Mouse (Mus musculus): Measurements from ENCODE around the gene Srebf1. TPM values are rescaled to one million over a fixed set of nuclear protein-coding genes. Genes with fewer than 3 reads are reported as not detected.
A peak's percentile ranks its signal among the peaks of the same experiment; 100 is the strongest.

Srebf1 gene
- polyA plus RNA-seq, 1 experiment from 2014 or later: 64.5 TPM

DNA sequence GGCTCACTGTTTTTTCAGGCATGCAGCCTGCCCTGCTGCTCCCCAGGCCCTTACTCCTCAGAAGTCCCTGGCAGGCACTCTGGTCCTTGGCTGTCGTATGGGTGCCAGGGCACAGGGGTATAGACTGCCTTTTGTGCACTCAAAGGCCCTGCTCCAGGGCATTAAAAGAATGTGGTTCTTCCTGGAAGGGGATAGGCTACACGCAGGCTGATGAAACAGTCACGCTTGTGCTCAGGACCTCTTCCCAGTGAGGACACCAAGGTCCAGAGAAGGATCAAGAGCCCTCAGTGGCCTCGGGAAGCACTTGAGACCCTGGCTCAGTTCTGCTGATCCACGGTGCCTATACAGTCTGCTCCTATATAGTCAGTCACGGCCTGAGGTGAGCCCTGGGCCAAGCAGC is 9.1 kb downstream of the Srebf1 start:
- H3K4me2 ChIP-seq (replicated peaks): 0 out of 2 replicates have a peak overlapping the region, but pooled peaks have one; percentile 3
- no peak overlapping the region; the same call in 1 of the 2 replicates for H3K27ac ChIP-seq
- no peaks in the 10 kb centered on the region for H3K9me3 ChIP-seq
- 76% methylated on average over 6 of the region's 6 CpGs for WGBS
- H3K27me3 ChIP-seq: no peaks in the 10 kb centered on the region
- ATAC-seq (ENCODE audit: low FRiP score, low read depth): no peak
- peaks cover 72% of the 10 kb centered on the region for H3K4me1 ChIP-seq
- H3K9ac ChIP-seq: no peak overlapping the region
- H3K4me3 ChIP-seq: no peak overlapping the region
- H3K36me3 ChIP-seq: peaks cover 17% of the 10 kb centered on the region

DNA sequence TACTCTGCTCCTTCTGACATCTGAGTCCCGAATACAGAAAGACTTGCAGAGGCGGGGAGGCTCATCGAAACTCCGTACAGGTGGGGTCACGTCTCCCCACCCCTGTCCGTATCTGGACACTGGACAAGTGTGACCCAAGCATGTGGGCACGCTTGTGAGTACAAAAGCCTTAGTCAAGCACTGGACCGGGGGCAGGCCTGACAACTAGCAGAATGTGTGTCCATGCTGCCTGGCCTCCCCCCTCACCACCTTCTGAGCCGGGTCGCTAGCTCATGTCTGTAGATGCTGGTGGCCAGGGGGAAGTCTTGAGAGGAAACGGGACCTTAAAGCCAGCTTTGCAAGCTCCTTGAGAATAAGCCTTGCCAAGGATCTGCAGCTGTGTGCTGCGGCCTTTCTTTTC is 10.6 kb downstream of the Srebf1 start:
- no peaks in the 10 kb centered on the region for H3K27me3 ChIP-seq
- peak overlapping the region; percentile 84 for H3K4me2 ChIP-seq (replicated peaks)
- H3K4me3 ChIP-seq: no peak overlapping the region
- H3K36me3 ChIP-seq: peaks cover 16% of the 10 kb centered on the region
- no peak for ATAC-seq (ENCODE audit: low FRiP score, low read depth)
- peaks cover 82% of the 10 kb centered on the region for H3K4me1 ChIP-seq
- H3K9ac ChIP-seq: peak overlapping the region; percentile 31; the same call in 1 of the 2 replicates
- H3K27ac ChIP-seq: peak overlapping the region; percentile 87
- 52% methylated on average over 12 of the region's 12 CpGs for WGBS
- no peaks in the 10 kb centered on the region for H3K9me3 ChIP-seq

DNA sequence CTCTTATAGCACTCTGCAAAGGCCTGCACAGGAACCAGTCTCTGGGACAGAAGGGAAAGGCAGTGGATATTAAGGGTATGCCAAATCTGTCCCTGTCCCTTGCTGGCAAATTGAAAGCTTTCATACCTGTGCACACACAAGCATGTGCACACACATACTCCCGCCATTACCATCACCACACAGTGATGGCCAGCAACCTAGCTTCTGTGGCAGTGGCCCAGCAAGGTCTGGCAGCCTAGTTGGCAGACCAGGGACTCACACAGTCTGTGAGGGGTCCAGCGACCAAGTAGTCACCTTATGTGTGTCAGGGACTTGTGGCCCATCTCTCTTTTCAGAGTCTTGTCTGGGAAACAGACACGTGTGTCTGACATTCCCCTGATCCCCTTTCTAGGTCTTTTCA is 11.2 kb downstream of the Srebf1 start:
- H3K4me3 ChIP-seq: no peak overlapping the region
- WGBS: 56% methylated on average over 3 of the region's 3 CpGs
- peaks cover 82% of the 10 kb centered on the region for H3K4me1 ChIP-seq
- no peak for ATAC-seq (ENCODE audit: low FRiP score, low read depth)
- H3K9ac ChIP-seq: peak overlapping the region; percentile 55; the same call in 1 of the 2 replicates
- peak overlapping the region; percentile 84 for H3K4me2 ChIP-seq (replicated peaks)
- no peaks in the 10 kb centered on the region for H3K9me3 ChIP-seq
- no peaks in the 10 kb centered on the region for H3K27me3 ChIP-seq
- peak overlapping the region; percentile 87 for H3K27ac ChIP-seq
- peaks cover 22% of the 10 kb centered on the region for H3K36me3 ChIP-seq

DNA sequence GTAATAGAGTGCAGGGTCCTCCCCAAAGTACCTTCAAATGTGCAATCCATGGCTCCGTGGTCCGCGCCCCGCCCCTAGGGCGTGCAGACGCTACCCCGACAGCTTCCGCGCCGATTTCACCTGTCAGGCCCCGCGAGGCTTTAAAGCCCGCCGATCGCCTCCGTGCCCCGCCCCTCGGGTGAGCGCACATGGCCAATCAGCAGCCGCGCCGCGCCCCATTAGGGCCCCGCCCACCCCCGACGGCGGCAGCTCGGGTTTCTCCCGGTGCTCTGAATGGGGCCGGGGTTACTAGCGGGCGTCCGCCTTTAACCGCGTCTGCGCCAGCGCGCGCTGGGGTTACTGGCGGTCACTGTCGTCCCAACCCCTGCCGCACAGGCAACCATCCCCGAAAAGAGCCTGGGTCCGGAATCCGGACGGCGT is 12.1 kb downstream of the Srebf1 start:
- Histone ChIP-seq H3K36me3 (peaks cover 24% of the 10 kb centered on the region), H3K27me3 (no peaks in the 10 kb centered on the region), H3K27ac (peak overlapping the region; percentile 87), H3K9me3 (no peaks in the 10 kb centered on the region), H3K4me3 (peak overlapping the region; percentile 44), H3K4me1 (peaks cover 79% of the 10 kb centered on the region), H3K9ac (peak overlapping the region; percentile 66), H3K4me2 (replicated peaks) (peak overlapping the region; percentile 84)
- peak; percentile 91 for ATAC-seq (ENCODE audit: low FRiP score, low read depth)
- 2% methylated on average over 47 of the region's 47 CpGs for WGBS

DNA sequence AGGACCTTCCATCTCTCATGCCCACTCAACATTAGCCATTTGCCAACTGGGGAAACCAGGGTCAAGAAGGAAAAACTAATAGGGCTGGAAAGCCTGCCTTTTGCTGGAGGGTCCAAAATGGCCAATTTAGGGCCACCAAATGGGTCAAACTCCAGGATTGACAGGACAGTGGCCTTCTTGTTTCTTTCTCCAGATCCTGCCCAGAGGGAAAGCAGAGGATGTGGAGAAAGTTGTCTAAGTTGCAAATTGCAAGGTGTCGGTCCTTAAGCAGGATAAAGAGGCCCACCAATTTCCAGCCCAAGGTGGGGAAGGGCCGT is 12.5 kb downstream of the Srebf1 start:
- ATAC-seq (ENCODE audit: low FRiP score, low read depth): no peak
- Histone ChIP-seq H3K4me1 (peaks cover 79% of the 10 kb centered on the region), H3K4me3 (peak overlapping the region; percentile 44), H3K36me3 (peaks cover 27% of the 10 kb centered on the region), H3K27me3 (no peaks in the 10 kb centered on the region), H3K27ac (peak overlapping the region; percentile 87), H3K9me3 (no peaks in the 10 kb centered on the region), H3K4me2 (replicated peaks) (peak overlapping the region; percentile 84), H3K9ac (peak overlapping the region; percentile 66)
- 4% methylated on average over 2 of the region's 2 CpGs for WGBS

DNA sequence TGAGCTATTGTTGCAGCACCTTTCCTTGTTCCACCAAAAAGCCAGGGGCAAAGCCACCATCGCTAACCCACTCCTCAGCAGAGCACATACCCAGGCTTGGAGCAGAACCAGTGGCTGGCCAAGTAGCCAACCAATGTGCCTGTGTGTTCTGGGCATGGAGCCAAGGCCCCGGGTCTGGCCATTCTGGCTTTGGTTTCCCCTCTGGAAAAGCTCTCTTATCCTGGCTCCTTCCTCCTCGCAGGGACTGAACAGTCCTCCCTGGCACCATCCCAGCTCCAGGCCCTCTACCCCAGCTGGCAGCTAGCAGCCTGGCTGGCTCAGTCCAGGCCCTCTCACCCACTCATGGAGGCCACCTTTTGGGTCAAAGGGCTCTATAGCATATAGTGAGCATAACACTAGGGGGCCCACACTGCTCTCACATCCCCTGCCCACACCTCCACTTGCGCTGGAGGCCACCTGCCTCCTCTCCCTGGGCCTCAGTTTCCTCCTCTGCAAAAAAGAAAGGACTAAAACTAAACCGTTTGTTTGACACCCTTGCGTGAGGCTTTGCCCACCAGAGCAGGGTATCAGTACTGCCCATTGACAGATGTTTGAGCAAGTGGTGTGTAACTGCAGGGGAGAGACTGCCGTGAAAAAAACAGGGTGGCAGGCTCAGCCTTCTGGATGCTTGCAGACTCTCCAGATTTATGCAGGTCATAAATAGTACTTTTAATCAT is 13.0 kb downstream of the Srebf1 start:
- peak overlapping the region; percentile 66 for H3K9ac ChIP-seq
- H3K27ac ChIP-seq: peak overlapping the region; percentile 87
- peaks cover 79% of the 10 kb centered on the region for H3K4me1 ChIP-seq
- WGBS: 30% methylated on average over 7 of the region's 7 CpGs
- no peaks in the 10 kb centered on the region for H3K9me3 ChIP-seq
- ATAC-seq (ENCODE audit: low FRiP score, low read depth): peak; percentile 15; the same call in 1 of the 2 replicates
- peaks cover 32% of the 10 kb centered on the region for H3K36me3 ChIP-seq
- H3K27me3 ChIP-seq: no peaks in the 10 kb centered on the region
- H3K4me2 ChIP-seq (replicated peaks): peak overlapping the region; percentile 84
- H3K4me3 ChIP-seq: peak overlapping the region; percentile 44

DNA sequence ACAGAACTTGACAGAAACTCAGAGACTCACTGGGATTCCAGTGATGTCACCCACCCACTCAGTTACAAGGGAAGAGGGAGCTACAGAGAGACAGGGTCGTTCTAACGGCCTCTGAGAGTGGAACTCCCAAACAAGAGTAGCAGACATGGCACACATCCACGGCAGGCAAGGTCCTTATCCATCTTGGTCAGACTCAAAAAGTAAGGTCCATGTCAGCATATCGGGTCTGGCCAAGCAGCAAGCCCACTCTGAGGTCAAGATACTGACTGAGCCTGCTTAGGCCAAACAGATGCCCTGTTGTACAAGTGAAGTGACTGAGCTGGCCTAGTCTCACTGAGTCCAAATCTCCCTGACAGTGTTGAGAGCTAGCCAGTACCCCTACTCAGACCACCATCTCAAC is 13.7 kb downstream of the Srebf1 start:
- peak overlapping the region; percentile 66 for H3K9ac ChIP-seq
- peaks cover 39% of the 10 kb centered on the region for H3K36me3 ChIP-seq
- H3K9me3 ChIP-seq: no peaks in the 10 kb centered on the region
- no peaks in the 10 kb centered on the region for H3K27me3 ChIP-seq
- H3K4me3 ChIP-seq: peak overlapping the region; percentile 44
- peak overlapping the region; percentile 87 for H3K27ac ChIP-seq
- ATAC-seq (ENCODE audit: low FRiP score, low read depth): no peak
- peak overlapping the region; percentile 84 for H3K4me2 ChIP-seq (replicated peaks)
- WGBS: 50% methylated on average over 4 of the region's 4 CpGs
- H3K4me1 ChIP-seq: peaks cover 77% of the 10 kb centered on the region

DNA sequence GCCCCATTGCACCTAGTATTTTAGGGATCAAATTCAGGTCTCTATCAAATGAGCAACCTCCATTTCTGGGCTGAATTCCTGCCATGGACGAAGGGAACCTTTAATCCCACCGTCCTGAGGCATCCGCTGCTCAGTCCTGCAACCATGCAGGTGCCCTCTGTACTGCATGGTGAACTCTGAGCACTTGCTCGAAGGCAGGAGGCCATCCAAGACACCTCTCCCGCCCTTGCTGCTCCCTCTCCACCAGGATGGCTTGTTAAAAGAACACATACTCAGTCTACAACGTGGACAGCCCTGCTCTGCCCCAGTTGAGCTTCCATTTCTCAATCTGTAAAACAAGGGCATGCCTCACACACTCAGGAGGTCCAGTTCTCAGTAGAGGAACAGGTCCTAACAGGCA is 14.2 kb downstream of the Srebf1 start:
- H3K4me3 ChIP-seq: peak overlapping the region; percentile 44
- no peaks in the 10 kb centered on the region for H3K27me3 ChIP-seq
- 62% methylated on average over 6 of the region's 6 CpGs for WGBS
- peaks cover 44% of the 10 kb centered on the region for H3K36me3 ChIP-seq
- peak overlapping the region; percentile 87 for H3K27ac ChIP-seq
- peak overlapping the region; percentile 84 for H3K4me2 ChIP-seq (replicated peaks)
- peak overlapping the region; percentile 66 for H3K9ac ChIP-seq
- peaks cover 72% of the 10 kb centered on the region for H3K4me1 ChIP-seq
- no peak for ATAC-seq (ENCODE audit: low FRiP score, low read depth)
- no peaks in the 10 kb centered on the region for H3K9me3 ChIP-seq

DNA sequence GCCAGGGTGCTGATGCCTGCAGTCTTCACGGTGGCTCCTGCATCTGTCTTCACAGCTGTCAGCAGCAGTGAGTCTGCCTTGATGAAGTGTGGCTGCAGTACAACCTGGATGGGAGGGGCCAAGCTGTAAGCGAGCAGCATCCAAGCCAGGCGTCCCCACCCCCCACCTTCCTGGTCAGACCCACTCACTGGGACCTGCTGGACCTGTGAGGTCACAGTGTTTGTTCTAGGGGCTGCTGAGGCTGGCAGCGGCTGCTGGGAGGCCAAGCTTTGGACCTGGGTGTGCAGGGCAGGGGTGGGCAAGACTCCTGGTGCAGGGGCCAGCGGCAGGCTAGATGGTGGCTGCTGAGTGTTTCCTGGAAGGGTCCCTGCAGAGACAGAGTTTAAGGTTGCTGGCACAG is 16.2 kb downstream of the Srebf1 start:
- H3K9me3 ChIP-seq: no peaks in the 10 kb centered on the region
- H3K27ac ChIP-seq: no peak overlapping the region; the same call in 1 of the 2 replicates
- H3K4me1 ChIP-seq: peaks cover 52% of the 10 kb centered on the region
- ATAC-seq (ENCODE audit: low FRiP score, low read depth): no peak
- 0 out of 2 replicates have a peak overlapping the region, but pooled peaks have one; percentile 14 for H3K9ac ChIP-seq
- H3K4me2 ChIP-seq (replicated peaks): no peak overlapping the region
- 59% methylated on average over 5 of the region's 5 CpGs for WGBS
- H3K27me3 ChIP-seq: no peaks in the 10 kb centered on the region
- no peak overlapping the region for H3K4me3 ChIP-seq
- peaks cover 64% of the 10 kb centered on the region for H3K36me3 ChIP-seq

DNA sequence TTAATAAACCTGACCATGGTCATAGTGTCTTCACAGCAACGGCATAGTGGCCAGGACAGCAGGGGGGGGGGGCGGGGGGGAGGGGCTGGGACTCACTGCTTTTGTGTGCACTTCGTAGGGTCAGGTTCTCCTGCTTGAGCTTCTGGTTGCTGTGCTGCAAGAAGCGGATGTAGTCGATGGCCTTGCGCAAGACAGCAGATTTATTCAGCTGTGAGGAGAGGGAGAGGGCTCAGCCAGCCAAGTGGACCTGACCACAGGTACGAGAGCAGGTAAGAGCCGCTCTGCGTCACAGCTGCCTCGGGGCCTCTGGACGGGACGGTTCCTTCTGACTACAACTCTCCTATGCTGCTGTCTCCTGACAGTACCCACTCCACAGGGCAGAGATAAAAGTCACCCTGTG is 17.4 kb downstream of the Srebf1 start:
- no peak for ATAC-seq (ENCODE audit: low FRiP score, low read depth)
- Histone ChIP-seq H3K27ac (no peak overlapping the region), H3K36me3 (peaks cover 76% of the 10 kb centered on the region), H3K4me2 (replicated peaks) (no peak overlapping the region), H3K9ac (no peak overlapping the region), H3K4me1 (peaks cover 41% of the 10 kb centered on the region), H3K4me3 (no peak overlapping the region), H3K9me3 (no peaks in the 10 kb centered on the region), H3K27me3 (no peaks in the 10 kb centered on the region)
- 90% methylated on average over 12 of the region's 12 CpGs for WGBS

DNA sequence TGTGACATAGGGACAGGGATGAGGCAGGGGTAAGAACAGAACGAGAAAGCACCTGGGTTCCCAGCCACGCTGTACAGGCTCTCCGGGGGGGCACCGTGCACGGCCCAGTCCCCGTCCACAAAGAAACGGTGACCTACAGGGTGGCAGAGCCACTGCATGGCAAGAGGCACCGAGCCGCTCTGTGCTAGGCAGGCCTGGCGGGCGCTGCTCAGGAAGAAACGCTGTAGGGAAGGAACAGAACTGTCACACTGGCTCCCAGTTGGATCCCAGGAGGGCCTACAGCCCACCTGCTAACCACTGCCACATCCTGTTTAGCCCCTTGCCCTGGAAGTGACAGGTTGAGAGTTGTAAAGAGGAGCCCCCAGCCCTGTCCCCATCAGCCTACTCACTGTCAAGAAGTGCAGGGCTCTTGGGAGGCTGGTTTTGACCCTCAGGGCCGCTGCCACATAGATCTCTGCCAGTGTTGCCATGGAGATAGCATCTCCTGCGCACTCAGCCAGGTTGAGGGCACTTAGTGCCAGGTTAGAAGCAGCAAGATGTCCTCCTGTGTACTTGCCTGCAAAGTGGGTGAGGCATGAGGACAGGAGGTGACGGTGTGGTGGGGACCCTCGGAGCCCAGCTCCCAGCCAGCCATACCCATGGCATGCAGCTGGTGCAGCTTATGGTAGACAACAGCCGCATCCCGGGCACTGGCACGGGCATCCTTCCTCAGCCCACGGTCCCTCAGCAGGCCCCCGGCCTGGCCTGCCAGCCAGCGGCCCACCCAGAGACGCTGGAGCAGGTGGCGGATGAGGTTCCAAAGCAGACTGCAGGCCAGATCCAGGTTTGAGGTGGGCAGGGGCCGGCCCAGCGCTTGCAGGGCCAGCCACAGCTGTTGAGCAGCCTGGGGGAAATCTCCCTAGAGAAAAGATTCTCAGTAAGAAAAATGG is 19.4 kb downstream of the Srebf1 start:
- peaks cover 95% of the 10 kb centered on the region for H3K36me3 ChIP-seq

DNA sequence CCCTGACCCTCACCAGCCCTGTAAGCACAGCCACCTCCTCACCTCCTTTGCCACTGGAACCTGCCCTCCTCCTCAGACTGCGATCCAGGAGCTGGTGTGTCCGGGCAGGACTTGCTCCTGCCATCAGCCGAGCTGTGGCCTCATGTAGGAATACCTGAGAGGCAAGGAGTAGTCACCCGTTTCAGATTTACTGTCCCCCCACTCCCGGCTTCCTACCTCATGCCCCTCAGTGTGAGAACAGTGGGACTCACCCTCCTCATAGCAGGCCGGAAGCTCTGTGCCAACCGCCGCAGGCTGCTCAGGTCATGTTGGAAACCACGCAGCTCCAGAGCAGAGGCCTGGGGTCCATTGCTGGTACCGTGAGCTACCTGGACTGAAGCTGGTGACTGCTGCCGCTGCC is 22.0 kb downstream of the Srebf1 start:
- Histone ChIP-seq H3K27me3 (no peaks in the 10 kb centered on the region), H3K4me2 (replicated peaks) (no peak overlapping the region), H3K27ac (peak overlapping the region; percentile 56; the same call in 1 of the 2 replicates), H3K4me1 (peaks cover 4% of the 10 kb centered on the region), H3K9ac (0 out of 2 replicates have a peak overlapping the region, but pooled peaks have one; percentile 9), H3K4me3 (no peak overlapping the region), H3K9me3 (no peaks in the 10 kb centered on the region), H3K36me3 (peaks cover 94% of the 10 kb centered on the region)
- no peak for ATAC-seq (ENCODE audit: low FRiP score, low read depth)
- WGBS: 86% methylated on average over 11 of the region's 11 CpGs

More for the DNA sequence above, 19.4 kb downstream of the Srebf1 start:
- no peak for ATAC-seq (ENCODE audit: low FRiP score, low read depth)
- Histone ChIP-seq H3K9ac (no peak overlapping the region), H3K27me3 (no peaks in the 10 kb centered on the region), H3K4me3 (no peak overlapping the region), H3K27ac (no peak overlapping the region), H3K4me1 (peaks cover 24% of the 10 kb centered on the region), H3K9me3 (no peaks in the 10 kb centered on the region), H3K4me2 (replicated peaks) (no peak overlapping the region)
- 92% methylated on average over 26 of the region's 26 CpGs for WGBS
